Mouse (Mus musculus) right cerebral cortex, postnatal 4 days (tissue): ENCODE data around the gene Ptprr.

Experiments
- DNase-seq: peaks from one replicate; pipeline ENCODE4 v3.0.0-alpha.2; 2022

Ptprr gene

GRCm38 (mm10) chr10:116199035-116199434 lies 181.0 kb downstream of the Ptprr start:
- no peak for DNase-seq

DNA sequence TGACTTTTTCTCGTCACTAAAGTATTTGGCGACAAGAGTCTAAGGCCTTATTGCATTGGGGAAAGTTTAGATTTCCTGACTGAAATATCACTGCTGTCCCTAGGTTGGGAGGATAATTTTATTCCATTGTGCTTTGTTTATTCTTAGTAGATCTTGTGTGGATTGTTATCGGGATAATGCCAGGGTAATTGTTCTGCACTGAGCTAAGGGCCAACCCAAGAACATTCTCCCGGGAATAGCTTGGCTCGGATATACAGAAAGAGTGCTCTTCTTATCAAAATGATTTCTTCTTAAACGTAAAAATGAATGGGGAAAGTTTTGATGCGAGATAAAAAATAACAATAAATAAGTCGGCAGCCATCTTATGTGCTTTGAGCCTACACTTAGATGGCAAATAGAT lies 183.5 kb downstream of the Ptprr start:
- no peak for DNase-seq

GRCm38 (mm10) chr10:116205580-116206358 lies 187.8 kb downstream of the Ptprr start:
- DNase-seq: no peak

DNA sequence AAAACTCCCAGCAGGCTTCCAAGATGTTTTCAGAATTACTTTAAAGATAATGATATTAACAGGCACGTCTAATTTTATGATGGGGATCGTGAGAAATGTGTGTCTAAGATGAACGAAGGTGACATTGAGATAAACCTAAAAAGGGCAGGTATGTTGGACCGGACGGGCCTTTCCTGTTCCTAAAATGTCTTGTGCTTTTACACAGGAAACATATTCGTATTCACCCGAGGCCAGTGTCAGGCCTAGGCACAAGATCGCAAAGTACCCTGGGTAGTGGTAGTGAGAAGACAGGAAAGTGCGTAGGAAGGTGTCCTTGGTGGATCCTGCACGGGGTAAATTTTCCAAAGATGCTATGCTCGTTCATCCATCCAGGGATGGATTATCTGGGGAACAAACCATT lies 188.4 kb downstream of the Ptprr start:
- DNase-seq: no peak

DNA sequence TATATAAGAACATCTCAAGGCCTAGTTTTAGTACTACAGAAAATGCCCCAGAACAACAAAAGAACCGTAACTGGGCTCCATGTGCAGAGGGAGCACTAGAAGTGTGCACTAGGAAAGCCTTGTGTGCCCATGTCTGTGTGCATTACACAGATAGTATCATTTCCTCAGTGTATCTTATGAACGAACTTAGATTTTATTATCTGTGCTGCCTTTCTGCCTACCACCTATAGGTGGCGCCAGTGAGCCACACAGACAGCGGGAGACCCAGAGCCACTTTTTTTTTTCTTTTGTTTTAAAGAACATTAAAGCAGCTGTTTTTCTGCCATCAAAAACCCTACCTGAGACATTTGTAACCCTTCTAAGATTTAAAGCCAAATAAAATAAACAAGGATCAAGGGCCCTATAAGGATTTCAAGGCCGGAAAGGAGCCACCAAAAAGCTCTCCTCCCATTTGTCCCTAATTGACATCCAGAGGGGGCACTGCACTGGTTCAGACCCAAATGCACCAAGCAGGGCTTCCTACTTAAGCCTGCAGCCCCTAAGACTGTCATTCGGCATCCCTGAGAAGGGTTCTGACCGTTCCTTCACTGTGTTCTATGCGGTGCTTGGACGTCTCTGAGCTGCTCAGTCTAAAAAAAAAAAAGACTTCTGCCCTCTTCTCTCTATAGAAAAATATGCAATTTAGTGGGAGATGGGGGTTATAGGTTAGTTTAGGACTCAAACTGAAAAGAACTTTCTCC lies 190.1 kb downstream of the Ptprr start:
- no peak for DNase-seq

GRCm38 (mm10) chr10:116208727-116209115 lies 190.7 kb downstream of the Ptprr start:
- no peak for DNase-seq

GRCm38 (mm10) chr10:116212127-116212526 lies 194.1 kb downstream of the Ptprr start:
- DNase-seq: no peak

DNA sequence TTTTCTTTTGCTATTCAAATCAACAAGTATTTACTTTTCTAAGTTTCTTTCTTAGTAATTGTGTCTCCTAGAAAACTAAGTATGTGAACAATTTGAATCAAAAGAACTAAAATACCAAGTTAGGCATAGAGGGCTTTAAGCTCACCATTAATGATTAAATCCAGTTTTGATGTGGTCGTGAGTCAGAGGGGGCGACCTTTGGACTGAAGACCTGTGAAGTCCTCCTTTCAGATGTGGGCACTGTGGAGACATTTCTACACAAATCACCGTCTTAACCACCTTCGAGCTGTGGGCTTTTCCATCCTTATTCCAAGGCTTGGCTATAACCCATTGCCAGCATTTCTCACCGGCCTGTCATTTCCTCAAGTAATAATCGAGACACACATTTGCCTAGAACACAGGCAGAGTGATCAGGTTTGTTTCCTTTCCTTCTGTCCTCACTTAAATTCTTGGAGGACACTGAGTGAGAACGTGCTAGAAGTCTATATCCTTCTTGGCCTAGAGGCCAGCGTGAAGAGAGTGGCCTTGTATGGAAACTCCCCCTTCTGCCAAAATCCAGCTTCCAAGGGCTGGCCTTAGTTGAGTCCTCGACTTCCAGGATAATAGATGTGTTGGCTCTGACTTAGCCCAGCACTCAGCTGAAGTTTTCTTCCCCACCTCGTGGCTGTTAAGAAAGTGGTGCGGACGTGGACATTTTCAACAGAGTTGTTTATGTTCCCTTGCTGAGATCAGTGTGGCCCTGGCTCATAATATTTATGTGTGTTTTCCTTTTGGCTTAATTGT lies 202.5 kb downstream of the Ptprr start:
- DNase-seq: no peak

DNA sequence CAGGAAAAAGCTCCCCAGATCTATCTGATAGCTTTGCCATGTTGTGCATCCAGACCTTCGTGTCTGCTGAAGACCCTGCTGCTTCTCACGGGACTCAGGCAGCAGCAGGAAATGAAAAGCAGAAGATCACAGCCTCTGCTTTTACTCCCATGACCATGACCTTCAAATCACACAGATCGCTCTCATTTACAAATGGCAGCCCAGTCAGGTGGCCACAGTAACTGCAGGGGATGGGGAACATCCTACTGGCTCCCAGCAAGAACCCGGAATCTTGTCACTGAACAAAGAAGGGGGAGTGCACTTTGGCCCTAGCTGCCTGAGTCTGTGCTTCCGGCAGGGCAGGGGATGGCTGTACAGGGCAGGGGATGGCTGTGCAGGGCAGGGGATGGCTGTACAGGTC lies 217.3 kb downstream of the Ptprr start:
- DNase-seq: no peak

DNA sequence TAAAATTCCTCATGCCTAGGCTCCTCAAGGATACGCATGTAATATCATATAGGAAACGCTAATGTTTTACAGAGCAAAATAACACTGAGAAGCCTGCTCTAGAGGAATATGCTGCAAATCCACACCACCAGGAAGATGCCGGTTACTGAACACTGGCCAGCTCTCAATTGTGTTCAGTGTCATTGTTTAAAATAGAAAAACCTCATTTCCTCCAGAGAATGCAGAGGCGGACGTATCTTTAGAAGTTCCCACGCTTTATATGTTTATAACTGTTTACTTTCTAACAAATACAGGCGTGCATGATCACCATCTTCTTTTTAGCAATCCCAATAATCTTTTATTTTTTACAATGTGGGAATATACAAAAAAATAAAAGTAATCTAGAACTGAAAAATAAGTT lies 224.2 kb downstream of the Ptprr start:
- DNase-seq: no peak

DNA sequence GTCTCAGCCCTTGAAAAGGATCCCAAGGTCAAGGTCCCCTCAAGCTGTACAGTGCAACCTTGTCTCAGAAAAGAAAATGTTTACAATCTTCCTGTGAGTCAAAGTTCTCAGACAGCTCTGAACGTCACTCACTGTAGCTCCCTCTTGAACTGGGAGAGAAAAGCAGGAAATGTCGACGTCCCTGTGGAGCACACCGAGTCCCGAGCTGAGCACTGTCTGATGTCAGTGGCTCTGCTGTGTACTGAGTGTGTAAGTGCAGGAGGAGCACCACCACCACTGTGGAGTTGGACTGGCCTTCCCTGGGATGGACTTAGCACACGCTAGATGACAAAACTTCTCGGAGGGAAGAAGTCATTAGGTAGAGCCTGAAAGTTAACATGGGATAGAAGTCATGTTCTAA lies 225.4 kb downstream of the Ptprr start:
- no peak for DNase-seq

- no peak for DNase-seq
Observed at GRCm38 (mm10) chr10:116245632-116246031, 227.6 kb downstream of the Ptprr start.

- DNase-seq: no peak
Observed at GRCm38 (mm10) chr10:116252668-116253067, 234.7 kb downstream of the Ptprr start.

- DNase-seq: no peak
Observed at GRCm38 (mm10) chr10:116253972-116254371, 236.0 kb downstream of the Ptprr start.

DNA sequence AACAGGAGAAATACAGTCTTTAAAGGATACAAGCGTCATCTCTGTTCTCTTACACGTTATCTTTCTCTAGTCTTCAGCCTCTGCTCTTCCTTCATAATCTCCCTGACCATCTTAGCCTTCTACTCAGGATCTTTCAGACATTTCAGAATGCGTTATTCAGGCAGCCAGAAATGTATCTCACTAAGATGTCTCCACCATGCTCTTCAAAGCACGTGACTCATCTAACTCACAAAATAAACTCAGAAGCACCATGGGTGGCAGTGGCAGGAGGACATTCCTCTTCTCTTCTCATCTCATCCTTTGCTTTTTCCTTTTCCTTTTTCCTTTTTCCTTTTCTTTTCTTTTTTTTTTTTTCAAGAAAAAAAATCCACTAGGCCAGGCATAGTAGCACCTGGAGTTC lies 241.3 kb downstream of the Ptprr start:
- DNase-seq: no peak

DNA sequence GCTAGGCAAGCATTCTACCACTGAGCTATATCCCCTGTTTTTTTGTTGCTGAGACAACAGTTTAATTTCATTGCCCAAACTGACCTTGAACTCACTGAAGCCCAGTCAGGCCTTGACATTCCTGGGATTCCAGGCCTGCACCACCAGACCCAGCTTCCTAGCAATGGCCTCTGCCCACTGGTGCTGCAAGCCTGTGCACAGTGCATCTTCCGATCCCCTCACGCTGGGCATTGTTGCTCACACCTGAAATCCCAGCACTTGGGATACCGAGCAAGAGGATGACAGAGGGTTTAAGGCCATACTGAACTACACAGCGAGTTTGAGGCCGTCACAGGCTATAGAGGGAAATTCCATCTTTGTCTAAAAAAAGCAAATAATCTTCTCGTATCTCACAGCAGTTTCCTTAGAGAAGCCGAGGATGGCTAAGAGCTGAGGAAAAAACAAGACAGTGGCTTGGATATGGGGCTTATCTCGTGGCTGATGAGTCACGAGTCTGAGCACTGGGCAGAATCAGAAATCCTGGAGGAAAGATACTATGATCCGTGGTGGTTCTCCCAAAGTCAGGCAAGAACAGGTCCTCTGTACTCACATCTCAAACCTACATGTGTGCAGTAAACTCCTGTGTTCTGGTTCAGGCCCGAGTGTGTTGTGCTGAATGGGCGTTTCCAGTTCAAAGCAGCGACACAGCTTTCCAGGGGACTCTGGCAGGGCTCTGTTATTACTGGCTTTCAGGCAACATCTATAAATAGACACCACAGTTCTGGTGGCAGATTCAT lies 242.8 kb downstream of the Ptprr start:
- no peak for DNase-seq

- DNase-seq: no peak
Observed at GRCm38 (mm10) chr10:116261559-116261958, 243.5 kb downstream of the Ptprr start.

DNA sequence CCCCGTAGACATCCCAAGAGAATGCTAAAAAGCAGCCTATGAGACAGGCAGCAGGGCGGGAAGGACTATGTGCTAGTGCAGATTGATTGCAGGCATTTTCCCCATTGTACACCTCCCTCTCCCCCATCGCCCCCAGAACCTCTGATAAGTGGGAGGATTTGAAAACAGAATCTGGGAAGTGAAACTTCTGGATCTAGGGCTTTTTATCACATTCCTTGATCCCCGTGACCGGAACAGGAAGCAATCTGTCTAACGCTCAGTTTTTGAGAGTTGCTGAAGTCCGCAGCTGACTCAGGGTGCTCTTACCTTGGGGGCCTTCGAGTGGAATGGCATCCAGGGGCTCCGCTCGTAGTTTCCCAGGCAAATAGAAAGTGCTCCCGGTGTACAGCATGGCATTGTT lies 246.5 kb downstream of the Ptprr start:
- DNase-seq: no peak

DNA sequence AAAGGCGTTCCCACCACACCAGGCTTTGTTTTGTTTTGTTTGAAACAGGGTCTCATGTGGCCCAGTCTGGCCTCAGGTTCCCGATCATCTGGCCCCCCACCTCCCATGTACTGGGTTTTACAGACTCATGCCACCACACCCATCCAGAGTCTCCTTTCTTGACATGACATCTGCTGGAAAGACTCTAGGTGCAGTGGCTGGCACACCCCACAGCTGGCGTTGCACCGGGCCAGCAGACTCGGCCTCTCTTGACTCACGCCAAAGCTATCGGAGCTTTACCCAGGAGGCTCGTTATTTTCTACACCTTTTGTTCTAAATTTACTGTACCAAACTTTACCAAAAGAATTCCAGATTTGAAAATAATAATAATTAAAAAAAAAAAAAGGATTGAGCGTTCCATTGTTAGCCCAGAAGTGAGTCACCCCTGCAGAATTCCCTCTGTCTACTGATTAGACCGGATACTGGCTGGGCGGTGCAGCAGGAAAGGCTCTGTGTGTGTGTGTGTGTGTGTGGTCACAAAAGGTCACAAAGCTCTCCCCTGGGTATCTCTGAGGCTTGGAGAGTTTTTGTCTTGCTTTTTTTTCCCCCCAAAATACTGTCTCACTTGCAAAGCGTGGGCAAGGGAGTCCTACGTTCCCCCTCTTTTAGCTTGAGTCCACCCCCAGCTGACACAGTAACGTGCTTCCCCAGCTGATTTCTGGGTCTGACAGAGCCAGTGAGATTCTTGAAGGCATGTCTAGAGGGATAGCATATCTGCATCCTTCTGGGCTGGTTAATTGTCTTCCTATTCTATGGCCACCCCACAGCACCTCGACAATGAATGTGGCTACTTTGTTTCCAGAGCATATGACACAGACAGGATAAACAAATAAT lies 248.8 kb downstream of the Ptprr start:
- no peak for DNase-seq

GRCm38 (mm10) chr10:116267434-116267822 lies 249.4 kb downstream of the Ptprr start:
- no peak for DNase-seq

- DNase-seq: no peak
Observed at GRCm38 (mm10) chr10:116268343-116268742, 250.3 kb downstream of the Ptprr start.
